Mouse (Mus musculus) hindbrain, embryonic 13.5 days (tissue): ENCODE data around the gene Mthfd2. TPM values are rescaled to one million over a fixed set of nuclear protein-coding genes. Genes with fewer than 3 reads are reported as not detected.

Source experiments
- ATAC-seq: fragments of 200-750 bp; cut with Nextera tagmentation; 2 replicates; pipeline ENCODE4 v1.8.0; 2017; ENCODE audit warnings: moderate TSS enrichment; ENCODE audit not compliant: low FRiP score
- H3K27ac ChIP-seq: fragments of 300-500 bp; sonication (generic); 2 replicates; pipeline ENCODE4 v1.5.1; 2015; ENCODE audit warnings: inconsistent platforms, mild to moderate bottlenecking, moderate library complexity
- H3K27me3 ChIP-seq: fragments of 300-500 bp; sonication (generic); 2 replicates; pipeline ENCODE4 v1.6.1; 2015; ENCODE audit warnings: mild to moderate bottlenecking, inconsistent platforms
- H3K36me3 ChIP-seq: fragments of 300-500 bp; sonication (generic); 2 replicates; pipeline ENCODE4 v1.6.1; 2015; ENCODE audit warnings: mild to moderate bottlenecking, inconsistent platforms
- H3K4me1 ChIP-seq: fragments of 300-500 bp; sonication (generic); replicated peaks from 2 replicates; pipeline ENCODE4 v1.6.1; 2015; ENCODE audit warnings: inconsistent platforms
- H3K4me2 ChIP-seq: fragments of 300-500 bp; sonication (generic); 2 replicates; pipeline ENCODE4 v1.6.1; 2015; ENCODE audit warnings: inconsistent platforms, mild to moderate bottlenecking, moderate library complexity
- H3K4me3 ChIP-seq: fragments of 300-500 bp; sonication (generic); 2 replicates; pipeline ENCODE4 v1.5.1; 2015; ENCODE audit warnings: mild to moderate bottlenecking, inconsistent platforms
- H3K9ac ChIP-seq: fragments of 300-500 bp; sonication (generic); 2 replicates; pipeline ENCODE4 v1.6.1; 2015; ENCODE audit warnings: mild to moderate bottlenecking, inconsistent platforms
- H3K9me3 ChIP-seq: fragments of 300-500 bp; sonication (generic); 2 replicates; pipeline ENCODE4 v1.6.1; 2016; ENCODE audit warnings: inconsistent platforms
- WGBS: fragments of 180-500 bp; shearing (Covaris S2); methylation state at CpG from one replicate; pipeline ENCODE4 v1.1.7; 2015; 5-methylcytosine and 5-hydroxymethylcytosine counted together
- polyA plus RNA-seq: library from polyadenylated mRNA; unstranded; fragments of >200 nt; fragmentation: Nextera tagmentation; extraction: Ambion mirVana; gene quantifications from 2 replicates; pipeline ENCODE4 v1.2.1, GENCODE M21; 2015

The Mthfd2 gene
- 23.8 and 26.3 TPM in 2 replicates for polyA plus RNA-seq

DNA sequence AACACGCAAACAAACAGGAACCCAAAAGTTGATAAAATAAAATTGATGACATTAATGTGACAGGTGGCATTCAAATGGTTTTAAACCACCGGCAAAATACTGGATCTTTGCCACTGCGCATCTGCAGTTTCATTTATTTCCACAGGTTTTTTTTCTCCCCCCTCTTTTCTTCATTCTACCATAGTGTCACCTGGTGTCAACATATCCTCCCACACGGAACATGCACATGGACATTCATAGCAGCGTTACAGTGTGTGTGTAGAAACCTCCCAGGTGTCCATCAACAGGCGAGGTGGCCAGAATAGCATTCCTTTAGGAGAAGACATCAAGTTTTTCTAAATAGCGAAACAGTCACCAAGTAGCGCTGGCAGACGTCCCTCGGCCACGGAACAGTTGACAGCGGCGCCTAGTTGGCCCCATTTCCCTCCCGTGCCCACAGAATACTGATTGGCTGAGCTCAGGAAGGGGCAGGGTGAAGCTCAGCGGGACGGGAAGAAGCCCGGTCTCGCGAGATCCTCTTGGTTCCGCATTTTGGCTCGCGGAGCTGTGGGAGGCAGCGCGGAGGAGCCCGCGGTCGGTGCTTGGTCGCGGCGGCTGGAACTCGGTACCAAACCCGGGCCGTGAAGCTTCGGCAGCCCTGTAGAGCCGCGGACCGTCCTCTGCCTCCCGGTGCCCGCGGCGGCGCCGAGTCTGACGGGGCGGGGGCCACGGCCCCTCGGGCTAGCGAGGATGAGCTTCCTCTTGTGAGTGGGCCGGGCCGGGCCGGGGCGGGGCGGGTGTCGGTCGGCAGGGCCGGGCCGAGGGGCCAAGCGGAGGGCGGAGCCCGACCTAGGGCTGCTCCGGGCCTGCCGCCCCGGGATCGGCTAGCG is at the start of gene Mthfd2, which contains the start of gene Mob1a:
Gene Mthfd2, minus strand, starts transcription at position 384 of the 869 bp plus-strand sequence.
Gene Mob1a, plus strand, starts transcription at position 492 of the 869 bp plus-strand sequence.
- Histone ChIP-seq H3K27ac (peak within 1 kb of the TSS; percentile 93), H3K4me1 (peaks cover 28% of the 10 kb centered on the region), H3K9me3 (no peaks in the 10 kb centered on the region), H3K36me3 (peaks cover 18% of the 10 kb centered on the region), H3K9ac (peak within 1 kb of the TSS; percentile 95), H3K4me2 (peak within 1 kb of the TSS; percentile 71), H3K27me3 (no peaks in the 10 kb centered on the region; the same call in 1 of the 2 replicates), H3K4me3 (peak within 1 kb of the TSS; percentile 91)
- 2% methylated on average over 46 of the region's 65 CpGs for WGBS
- ATAC-seq = peak; percentile 99

DNA sequence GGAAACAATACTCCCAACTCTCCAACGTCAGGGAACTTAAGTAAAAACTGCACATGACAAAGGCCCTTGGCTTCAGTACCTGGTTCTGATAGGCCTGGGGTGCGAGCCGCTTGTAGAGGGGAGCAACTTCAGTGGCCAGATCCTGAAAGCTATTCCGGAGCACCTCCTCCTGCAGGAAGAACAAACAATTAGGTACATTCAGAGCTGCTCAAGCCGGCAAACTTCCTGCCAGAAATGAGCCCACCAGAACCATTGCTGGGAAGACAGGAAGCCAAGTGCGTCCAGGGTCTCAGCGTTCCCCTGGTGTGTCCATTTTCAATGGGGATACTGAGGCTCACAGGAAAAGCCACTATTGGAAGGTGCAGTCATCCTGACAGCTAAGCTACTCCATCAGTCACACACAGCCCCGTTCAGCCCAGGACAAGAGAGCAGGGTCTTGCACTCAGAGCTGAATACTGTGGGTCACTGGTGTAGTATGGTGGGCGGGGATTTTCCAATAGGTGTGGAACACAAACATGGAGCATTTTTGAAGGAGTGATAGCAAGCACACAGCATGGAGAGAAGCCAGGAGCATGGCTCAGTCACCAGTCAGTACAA is 48.1 kb upstream of the Mthfd2 start:
- no peak overlapping the region for H3K27ac ChIP-seq
- H3K4me1 ChIP-seq = no peaks in the 10 kb centered on the region
- H3K27me3 ChIP-seq = no peaks in the 10 kb centered on the region
- no peak overlapping the region for H3K4me2 ChIP-seq
- peaks cover 99% of the 10 kb centered on the region for H3K36me3 ChIP-seq
- H3K4me3 ChIP-seq = no peak overlapping the region
- 84% methylated on average over 9 of the region's 9 CpGs for WGBS
- no peak overlapping the region for H3K9ac ChIP-seq
- ATAC-seq = no peak
- H3K9me3 ChIP-seq = no peaks in the 10 kb centered on the region

DNA sequence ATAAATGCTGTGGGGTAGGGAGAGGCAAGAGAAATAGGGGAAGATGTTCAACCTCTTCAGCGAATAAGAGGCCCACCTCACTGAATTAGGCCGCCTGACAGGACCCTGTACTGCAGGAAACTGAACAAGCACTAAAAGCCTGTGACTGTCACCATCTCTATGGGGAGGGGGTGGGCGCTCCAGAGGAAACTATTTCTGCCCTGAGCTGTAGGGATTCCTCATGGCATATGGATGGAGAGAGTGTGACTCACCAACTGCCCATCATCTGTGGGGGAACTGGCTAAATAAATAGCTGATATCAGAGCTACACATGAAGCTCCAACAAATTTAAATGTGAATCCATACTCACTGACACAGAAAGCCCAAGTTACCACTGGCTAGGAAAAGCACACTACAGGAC is 45.6 kb upstream of the Mthfd2 start:
- Histone ChIP-seq H3K27me3 (no peaks in the 10 kb centered on the region), H3K4me3 (no peak overlapping the region), H3K36me3 (peaks cover 97% of the 10 kb centered on the region), H3K9ac (no peak overlapping the region), H3K27ac (no peak overlapping the region), H3K4me1 (no peaks in the 10 kb centered on the region), H3K4me2 (no peak overlapping the region), H3K9me3 (no peaks in the 10 kb centered on the region)
- ATAC-seq = no peak
- 90% methylated on average over 3 of the region's 3 CpGs for WGBS

DNA sequence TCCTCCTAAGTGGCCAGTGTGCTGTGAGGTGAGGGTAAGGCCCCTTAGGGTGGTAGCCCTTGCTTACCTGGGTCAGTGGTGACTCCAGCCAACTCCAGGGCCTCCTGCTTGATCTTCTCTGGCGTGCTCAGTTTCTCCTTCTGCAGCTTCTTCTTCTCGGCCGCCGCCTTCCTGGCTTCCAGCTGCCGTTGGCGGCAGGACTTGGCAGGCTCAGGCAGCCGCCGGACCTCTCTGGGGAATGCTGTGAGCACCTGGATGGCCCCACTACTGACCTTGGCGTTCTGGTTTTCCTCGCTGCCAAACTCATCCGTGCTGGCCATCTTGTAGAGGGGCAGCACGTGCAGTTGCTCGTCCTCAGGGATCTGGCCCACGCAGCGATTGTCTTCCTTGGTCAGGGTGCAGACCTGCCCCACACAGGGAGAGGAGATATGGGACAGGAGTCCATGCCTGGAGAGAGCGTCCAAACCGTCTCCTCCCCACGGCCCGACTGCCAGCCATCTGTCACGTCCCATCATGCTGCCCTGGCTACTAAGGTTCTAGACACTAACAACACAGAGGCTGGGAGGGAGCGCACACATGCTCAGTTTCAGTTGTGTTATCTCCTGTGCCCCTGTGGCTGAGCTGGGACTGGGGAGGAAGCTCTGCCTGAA is 44.7 kb upstream of the Mthfd2 start:
- H3K9ac ChIP-seq = no peak overlapping the region
- H3K27me3 ChIP-seq = no peaks in the 10 kb centered on the region
- no peak overlapping the region for H3K27ac ChIP-seq
- no peak for ATAC-seq
- H3K9me3 ChIP-seq = no peaks in the 10 kb centered on the region
- no peak overlapping the region for H3K4me2 ChIP-seq
- H3K4me1 ChIP-seq = no peaks in the 10 kb centered on the region
- peaks cover 92% of the 10 kb centered on the region for H3K36me3 ChIP-seq
- WGBS = 94% methylated on average over 21 of the region's 21 CpGs
- no peak overlapping the region for H3K4me3 ChIP-seq

DNA sequence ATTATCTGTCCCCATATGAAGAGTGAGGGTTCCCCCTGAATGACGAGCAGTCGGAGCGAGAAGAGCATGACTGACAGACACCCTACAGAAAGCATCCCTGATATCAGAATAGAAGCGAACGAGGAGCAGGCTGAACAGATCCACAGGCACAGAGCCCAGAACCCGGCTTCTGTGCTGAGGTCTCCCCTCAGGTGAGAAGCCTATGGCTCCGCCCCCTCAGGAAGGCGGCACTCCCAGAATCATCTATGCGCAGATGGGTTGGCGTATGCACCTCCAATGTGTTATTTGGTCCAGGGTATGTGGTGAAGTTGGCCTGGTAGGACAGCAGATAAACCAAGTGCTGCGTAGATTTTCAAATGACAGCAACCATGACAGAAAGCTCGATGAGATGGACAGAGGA is 37.4 kb upstream of the Mthfd2 start:
- no peak overlapping the region for H3K4me3 ChIP-seq
- peaks cover 66% of the 10 kb centered on the region for H3K36me3 ChIP-seq
- no peaks in the 10 kb centered on the region for H3K27me3 ChIP-seq
- ATAC-seq = no peak
- no peak overlapping the region for H3K4me2 ChIP-seq
- no peak overlapping the region for H3K9ac ChIP-seq
- WGBS = 93% methylated on average over 12 of the region's 12 CpGs
- no peaks in the 10 kb centered on the region for H3K9me3 ChIP-seq
- H3K4me1 ChIP-seq = no peaks in the 10 kb centered on the region
- no peak overlapping the region for H3K27ac ChIP-seq

DNA sequence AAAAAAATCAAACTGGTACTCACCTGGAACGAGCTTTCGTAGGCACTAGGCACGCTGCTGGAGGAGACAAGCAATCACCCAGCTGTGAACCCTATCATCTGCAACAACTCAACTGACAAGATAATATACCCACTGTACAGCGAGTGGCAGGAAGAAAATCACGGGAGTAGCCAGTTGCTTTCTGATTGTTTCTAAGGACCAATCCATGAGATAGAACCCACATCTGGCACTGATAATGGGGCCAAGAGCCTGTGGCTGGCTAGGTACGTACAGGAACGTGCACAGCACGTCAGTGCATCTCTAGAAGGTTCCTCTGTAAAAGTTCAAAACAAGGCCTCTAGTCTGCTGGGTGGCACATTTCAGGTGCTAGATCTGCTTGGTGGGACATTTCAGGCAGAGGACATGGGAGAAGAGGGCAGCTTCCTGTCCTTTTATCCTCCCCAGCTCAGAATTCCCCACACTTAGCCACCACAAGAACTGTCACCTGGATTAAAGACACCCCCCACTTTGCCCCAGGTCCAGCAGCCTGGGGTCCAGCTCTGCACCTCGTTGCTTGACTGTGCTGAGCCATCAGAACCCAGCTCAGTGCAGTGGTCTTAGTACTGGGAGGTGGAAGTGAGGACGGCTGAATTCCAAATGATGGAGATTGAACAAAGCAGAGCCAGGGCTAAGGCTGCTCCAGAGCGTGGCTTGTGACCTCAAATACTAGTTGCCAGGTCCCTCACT is 36.0 kb upstream of the Mthfd2 start:
- 89% methylated on average over 11 of the region's 11 CpGs for WGBS
- no peak overlapping the region for H3K4me3 ChIP-seq

DNA sequence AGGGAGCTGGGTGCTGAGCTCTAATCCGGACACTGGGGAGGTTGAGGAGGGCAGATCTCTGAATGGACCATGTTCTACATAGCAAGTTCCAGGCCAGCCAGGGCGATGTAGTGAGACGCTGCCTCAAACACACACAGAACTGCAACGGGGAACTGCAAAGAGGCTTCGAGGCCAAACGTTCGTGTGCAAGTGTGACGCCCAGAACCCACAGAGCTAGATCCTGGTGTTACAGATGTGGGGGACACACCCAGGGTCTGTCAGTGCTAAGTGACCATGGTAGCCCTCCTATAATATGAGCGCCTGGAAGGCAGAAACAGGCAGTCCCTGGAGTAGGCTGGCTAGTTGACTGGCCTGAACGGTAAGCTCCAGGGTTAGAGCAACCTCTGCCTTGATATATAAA is 31.7 kb upstream of the Mthfd2 start:
- Histone ChIP-seq H3K4me1 (no peaks in the 10 kb centered on the region), H3K9ac (no peak overlapping the region), H3K4me2 (no peak overlapping the region), H3K4me3 (no peak overlapping the region), H3K27me3 (no peaks in the 10 kb centered on the region), H3K27ac (no peak overlapping the region), H3K9me3 (no peaks in the 10 kb centered on the region), H3K36me3 (peaks cover 75% of the 10 kb centered on the region)
- ATAC-seq = no peak
- WGBS = 94% methylated on average over 10 of the region's 10 CpGs

More for the DNA sequence above, 36.0 kb upstream of the Mthfd2 start:
- H3K4me2 ChIP-seq = no peak overlapping the region
- H3K36me3 ChIP-seq = peaks cover 63% of the 10 kb centered on the region
- H3K4me1 ChIP-seq = no peaks in the 10 kb centered on the region
- H3K9me3 ChIP-seq = no peaks in the 10 kb centered on the region
- no peak for ATAC-seq
- no peak overlapping the region for H3K9ac ChIP-seq
- H3K27me3 ChIP-seq = no peaks in the 10 kb centered on the region
- H3K27ac ChIP-seq = no peak overlapping the region

DNA sequence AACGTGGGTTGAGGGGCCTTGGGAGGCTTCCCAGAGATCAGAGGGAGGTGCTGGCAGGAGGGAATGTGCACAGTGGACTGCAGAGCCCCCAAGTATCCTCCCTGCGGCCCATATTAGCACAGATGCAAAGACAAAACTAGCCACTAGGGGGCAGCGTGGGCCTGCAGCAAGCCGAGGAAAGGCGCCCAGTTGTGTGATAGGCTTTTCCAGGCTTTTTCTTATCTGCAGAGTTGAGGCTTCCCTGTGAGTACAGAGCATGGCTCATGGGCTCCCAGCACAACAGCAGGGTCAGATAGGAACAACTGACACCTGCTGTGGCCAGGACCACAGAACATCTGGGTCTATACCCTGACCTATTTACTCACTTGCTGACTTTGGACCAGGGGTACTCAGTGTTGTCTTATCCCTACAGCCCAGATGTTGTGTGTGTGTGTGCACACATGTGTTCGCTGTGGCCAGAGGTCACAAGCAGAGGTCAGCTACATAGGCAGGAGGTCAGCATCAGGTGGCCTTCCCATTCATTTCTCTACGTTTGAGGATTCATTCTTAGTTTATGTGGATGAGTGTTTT is 30.9 kb upstream of the Mthfd2 start:
- Histone ChIP-seq H3K4me2 (no peak overlapping the region), H3K4me1 (0 out of 2 replicates have a peak, but pooled peaks cover 4% of the 10 kb centered on the region), H3K9me3 (no peaks in the 10 kb centered on the region), H3K9ac (no peak overlapping the region), H3K27ac (no peak overlapping the region), H3K27me3 (no peaks in the 10 kb centered on the region), H3K4me3 (no peak overlapping the region), H3K36me3 (peaks cover 73% of the 10 kb centered on the region)
- WGBS = 22% methylated on average over 7 of the region's 7 CpGs
- peak; percentile 68 for ATAC-seq

DNA sequence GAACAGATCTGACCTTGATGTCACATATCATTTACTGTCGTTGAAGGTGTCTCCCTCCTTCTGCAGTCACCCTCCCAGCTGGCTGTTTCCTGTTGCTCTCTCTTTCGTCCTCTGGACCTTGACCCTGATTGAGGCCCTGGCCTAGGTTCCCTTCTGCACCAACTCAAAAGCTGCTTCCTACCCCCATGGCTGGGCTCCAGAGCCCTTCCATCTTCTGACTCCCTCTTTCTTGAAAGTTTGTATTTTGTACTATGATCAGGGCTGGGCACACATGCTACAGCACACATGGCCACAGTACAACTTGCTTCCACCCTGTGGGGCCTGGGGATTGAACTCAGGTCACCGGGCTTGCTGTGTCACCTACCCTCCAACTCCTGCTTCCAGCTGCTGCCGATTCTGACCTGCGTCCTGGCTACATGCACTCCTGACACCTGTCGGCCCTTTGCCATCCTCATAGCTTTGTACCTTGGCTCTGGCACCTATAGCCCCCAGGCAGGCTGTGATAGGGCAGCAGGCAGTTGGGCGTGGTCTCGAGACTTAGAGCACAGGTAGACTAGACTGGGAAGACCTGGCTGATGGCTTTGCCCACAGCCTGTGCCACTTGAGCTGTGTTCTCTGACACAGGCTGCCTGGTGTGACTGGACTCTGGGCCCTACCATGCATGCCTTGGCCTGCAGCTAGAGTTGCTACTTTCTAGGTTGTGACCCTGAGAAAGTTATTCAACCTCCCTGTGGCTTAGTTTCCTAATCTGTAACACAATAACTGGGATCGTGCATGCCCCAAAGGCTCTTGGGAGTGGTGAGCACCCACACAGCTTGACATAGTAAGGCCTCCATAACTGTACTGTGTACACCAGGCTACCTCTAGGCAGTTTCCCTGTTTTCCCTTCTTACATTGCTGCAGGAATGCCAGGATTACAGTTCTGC is 29.4 kb upstream of the Mthfd2 start:
- H3K4me1 ChIP-seq = peaks cover 14% of the 10 kb centered on the region
- H3K27ac ChIP-seq = no peak overlapping the region
- H3K9ac ChIP-seq = no peak overlapping the region
- H3K27me3 ChIP-seq = no peaks in the 10 kb centered on the region
- no peak overlapping the region for H3K4me2 ChIP-seq
- whole genome bisulfite sequencing = 90% methylated on average over 9 of the region's 9 CpGs
- H3K4me3 ChIP-seq = no peak overlapping the region
- peaks cover 63% of the 10 kb centered on the region for H3K36me3 ChIP-seq
- ATAC-seq = no peak
- H3K9me3 ChIP-seq = no peaks in the 10 kb centered on the region

DNA sequence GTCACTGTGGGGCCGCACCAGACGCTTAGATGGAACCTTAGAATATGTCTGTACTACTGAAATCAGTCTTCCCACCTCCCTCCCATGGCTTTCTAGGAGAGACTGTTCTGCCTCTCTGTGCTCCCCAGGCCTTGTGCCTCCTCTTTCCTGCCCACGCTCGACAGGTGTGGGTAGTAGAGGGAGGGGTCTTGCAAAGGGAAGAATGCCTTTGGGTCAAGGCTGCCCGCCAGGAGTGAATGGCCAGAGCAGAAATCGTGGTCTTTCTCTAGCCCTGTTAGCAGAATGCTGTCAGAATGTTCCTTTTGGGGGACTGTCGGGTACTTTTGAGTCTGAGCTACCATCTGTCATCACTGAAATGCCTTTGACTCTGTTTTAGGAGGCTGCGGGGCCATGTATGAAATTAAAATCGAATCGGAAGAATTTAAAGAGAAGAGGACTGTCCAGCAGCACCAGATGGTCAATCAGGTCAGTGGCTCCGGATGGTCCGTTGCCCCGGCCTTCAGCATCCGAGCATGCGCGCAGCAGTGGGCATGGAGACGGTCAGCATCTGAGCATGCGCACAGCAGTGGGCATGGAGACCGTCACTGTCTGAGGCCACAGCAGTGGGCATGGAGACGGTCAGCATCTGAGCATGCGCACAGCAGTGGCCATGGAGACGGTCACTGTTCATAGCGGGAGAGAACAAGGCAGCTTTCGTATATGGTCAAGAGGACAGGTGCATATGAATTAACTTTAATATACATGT is 27.1 kb upstream of the Mthfd2 start:
- Histone ChIP-seq H3K4me2 (no peak overlapping the region), H3K36me3 (peaks cover 42% of the 10 kb centered on the region), H3K27me3 (no peaks in the 10 kb centered on the region), H3K9me3 (no peaks in the 10 kb centered on the region), H3K4me1 (peaks cover 24% of the 10 kb centered on the region), H3K4me3 (no peak overlapping the region), H3K27ac (no peak overlapping the region), H3K9ac (0 out of 2 replicates have a peak overlapping the region, but pooled peaks have one; percentile 35)
- ATAC-seq = no peak
- 93% methylated on average over 24 of the region's 24 CpGs for WGBS
